Mouse (Mus musculus): ENCODE data around the gene Tdp1.

DNA sequence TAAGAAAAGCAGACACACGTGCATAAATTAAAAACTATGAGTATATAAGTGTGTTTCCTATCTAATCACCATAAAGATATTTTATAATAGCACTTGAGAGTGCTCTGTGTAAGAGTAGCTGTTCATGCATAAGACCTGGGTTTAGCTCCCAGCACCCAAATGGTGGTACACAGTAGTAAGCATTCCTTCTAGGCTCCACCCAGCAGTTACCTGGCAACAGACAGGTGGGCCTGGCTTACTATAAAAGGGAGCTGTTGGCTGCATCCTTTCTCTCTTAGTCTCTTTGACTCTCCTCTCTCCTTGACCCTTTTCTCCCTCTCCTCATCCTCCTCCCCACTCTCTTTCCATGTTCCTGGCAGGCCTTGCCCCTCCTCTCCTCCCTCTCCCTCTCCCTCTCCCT lies 15.5 kb upstream of the Tdp1 start:
- TF ChIP-seq CTCF (IDR thresholded peaks at IDR 0.05; ENCODE audit: borderline replicate concordance, insufficient read depth, low read length) (no peak), POLR2A (IDR thresholded peaks at IDR 0.05; ENCODE audit: low read depth, low read length) (no peak)

Data from embryonic fibroblast, embryonic 13.5 days (primary cell).